Mouse (Mus musculus): ENCODE results near the gene Slc1a7. TPM values are rescaled to one million over a fixed set of nuclear protein-coding genes. Genes with fewer than 3 reads are reported as not detected.

The Slc1a7 gene
- polyA plus RNA-seq, 1 experiment from 2014 or later = 0.05 TPM

DNA sequence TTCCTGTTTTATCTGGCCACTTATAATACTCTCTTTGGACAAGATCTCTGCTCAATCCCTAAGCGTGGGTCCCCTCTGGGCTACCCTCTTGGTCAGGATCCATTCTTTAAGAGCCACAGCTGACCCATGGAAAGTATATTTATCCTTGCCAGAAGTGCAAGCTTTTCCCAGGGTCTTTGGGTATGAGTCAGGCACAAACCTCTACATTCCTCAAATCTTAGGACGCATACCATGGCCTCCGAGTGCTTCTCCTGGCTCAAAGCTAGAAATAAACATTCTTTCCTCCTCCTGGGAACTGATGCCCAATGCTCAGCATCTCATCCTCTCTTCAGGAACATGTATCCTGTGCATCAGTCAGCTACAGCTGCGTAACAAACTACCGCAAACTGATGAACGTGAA lies 26.9 kb downstream of the Slc1a7 start:
- ATAC-seq (ENCODE audit: insufficient number of reproducible peaks, low FRiP score, low TSS enrichment, low read depth) = no peak
- 87% methylated on average over 6 of the region's 6 CpGs for WGBS
- H3K9ac ChIP-seq = no peak overlapping the region

DNA sequence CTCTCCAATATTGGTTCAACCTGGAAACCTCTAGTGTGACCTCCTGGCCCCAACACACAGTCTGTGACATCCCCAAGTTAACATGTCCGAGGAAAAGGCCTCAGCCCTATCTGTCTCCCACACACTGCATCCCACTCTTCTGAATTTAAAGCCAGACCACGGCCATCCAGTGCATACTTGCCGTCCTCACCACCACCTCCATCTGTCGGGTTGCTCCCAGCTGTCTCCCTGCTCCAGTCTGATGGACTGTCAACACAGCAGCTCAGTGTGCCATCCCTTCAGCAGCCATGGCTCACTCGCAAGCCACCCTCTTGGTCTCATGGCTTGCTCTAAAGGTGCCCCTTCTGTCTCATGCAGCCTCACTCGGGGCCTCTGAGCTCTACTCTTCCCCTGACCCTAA lies 27.6 kb downstream of the Slc1a7 start:
- Histone ChIP-seq H3K9me3 (no peaks in the 10 kb centered on the region), H3K4me1 (peaks cover 14% of the 10 kb centered on the region), H3K27me3 (no peaks in the 10 kb centered on the region), H3K27ac (peak overlapping the region; percentile 72), H3K9ac (no peak overlapping the region), H3K4me3 (no peak overlapping the region), H3K4me2 (no peak overlapping the region), H3K36me3 (no peaks in the 10 kb centered on the region)
- ATAC-seq (ENCODE audit: insufficient number of reproducible peaks, low FRiP score, low TSS enrichment, low read depth) = no peak
- 81% methylated on average over 6 of the region's 6 CpGs for WGBS

More for the DNA sequence above, 26.9 kb downstream of the Slc1a7 start:
- H3K4me3 ChIP-seq = no peak overlapping the region
- no peak overlapping the region for H3K27ac ChIP-seq
- H3K9me3 ChIP-seq = no peaks in the 10 kb centered on the region
- H3K27me3 ChIP-seq = no peaks in the 10 kb centered on the region
- H3K36me3 ChIP-seq = no peaks in the 10 kb centered on the region
- H3K4me2 ChIP-seq = no peak overlapping the region
- peaks cover 14% of the 10 kb centered on the region for H3K4me1 ChIP-seq

DNA sequence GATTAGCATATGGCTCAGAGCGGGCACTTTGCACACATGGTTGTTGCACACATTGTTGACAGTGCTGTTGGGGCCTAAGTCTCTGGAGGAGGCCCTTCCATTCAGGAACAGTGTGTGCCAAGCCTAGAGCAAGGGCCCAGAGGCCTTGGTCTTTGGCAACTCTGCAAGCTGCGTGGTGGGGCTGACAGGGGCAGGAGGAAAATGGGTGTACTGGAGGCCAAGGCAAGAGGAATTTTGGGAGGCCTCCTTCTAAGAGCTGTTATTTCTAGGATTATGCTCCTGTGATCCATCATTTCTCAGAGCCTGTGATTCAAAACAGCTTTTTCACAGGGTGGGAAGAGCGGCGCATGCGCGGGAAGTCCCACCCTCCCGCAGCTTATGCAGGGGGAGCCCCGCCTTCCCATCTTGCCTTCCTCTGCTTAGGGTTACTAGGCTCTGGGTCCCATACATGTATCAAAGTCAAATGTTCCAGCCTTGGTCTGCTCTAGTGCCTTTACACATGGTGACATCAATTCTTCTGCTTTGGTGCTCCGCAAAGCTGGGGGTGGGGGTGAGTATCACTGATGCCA lies 28.4 kb downstream of the Slc1a7 start:
- Histone ChIP-seq H3K36me3 (no peaks in the 10 kb centered on the region), H3K27me3 (no peaks in the 10 kb centered on the region), H3K9me3 (no peaks in the 10 kb centered on the region), H3K9ac (no peak overlapping the region), H3K4me2 (no peak overlapping the region), H3K27ac (peak overlapping the region; percentile 72), H3K4me3 (no peak overlapping the region), H3K4me1 (peaks cover 14% of the 10 kb centered on the region)
- ATAC-seq (ENCODE audit: insufficient number of reproducible peaks, low FRiP score, low TSS enrichment, low read depth) = no peak
- WGBS = 73% methylated on average over 9 of the region's 9 CpGs

DNA sequence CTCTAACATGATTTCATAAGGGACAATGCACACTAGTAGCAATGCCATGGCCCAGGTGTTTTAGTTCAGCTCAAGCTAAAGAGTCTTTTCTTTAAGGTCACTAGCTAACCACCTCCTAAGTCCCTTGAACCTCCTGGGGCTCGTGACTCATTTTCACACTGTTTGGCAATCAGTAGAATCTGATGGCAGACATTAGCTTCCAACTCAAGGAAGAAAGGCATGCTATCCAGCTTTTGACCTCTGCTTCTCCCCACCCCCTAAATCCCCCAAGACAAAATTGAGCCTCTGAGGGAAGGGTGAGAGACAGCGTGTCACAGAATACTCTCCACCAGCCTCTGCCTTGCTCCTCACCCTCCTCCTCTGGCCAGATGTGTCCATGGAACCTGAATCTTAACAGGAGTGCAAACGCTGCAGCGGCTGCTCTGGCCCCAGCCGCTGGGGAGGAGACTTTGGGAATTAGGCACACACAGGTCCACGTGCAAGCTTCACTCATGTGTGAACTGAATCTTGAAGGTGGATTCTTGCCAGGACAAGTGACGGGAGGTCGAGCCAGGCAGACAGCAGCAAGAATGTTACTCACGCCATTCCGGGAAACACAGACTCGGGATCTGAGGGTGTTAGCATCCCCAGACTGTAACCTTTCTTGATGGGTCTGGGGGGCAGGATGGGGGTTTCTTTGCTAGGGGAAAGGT lies 30.7 kb downstream of the Slc1a7 start:
- WGBS = 26% methylated on average over 11 of the region's 11 CpGs
- no peak for ATAC-seq (ENCODE audit: insufficient number of reproducible peaks, low FRiP score, low TSS enrichment, low read depth)
- Histone ChIP-seq H3K9ac (no peak overlapping the region), H3K36me3 (no peaks in the 10 kb centered on the region), H3K4me3 (no peak overlapping the region), H3K27me3 (no peaks in the 10 kb centered on the region), H3K9me3 (no peaks in the 10 kb centered on the region), H3K27ac (no peak overlapping the region), H3K4me1 (peaks cover 14% of the 10 kb centered on the region), H3K4me2 (no peak overlapping the region)

DNA sequence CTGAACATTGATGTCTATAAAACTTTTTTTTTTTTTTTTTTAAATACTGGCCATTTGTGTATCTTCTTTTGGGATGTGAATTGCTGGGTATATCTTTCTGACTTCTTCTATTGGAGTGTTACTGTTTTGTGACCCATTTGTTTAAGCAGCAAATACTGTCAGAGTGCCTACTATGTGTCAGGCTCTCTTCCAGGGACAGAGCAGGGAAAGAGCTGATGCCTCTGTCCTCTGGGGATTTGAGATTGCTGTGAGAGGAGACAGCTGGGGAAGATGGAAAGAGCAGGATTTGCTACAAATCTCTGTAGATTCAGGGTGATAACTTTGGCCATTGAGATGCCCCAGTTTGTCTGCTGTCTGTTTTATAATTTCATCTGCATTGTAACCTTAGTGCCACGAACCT lies 31.2 kb downstream of the Slc1a7 start:
- Histone ChIP-seq H3K4me3 (no peak overlapping the region), H3K9ac (no peak overlapping the region), H3K36me3 (no peaks in the 10 kb centered on the region), H3K4me1 (peaks cover 14% of the 10 kb centered on the region), H3K27ac (no peak overlapping the region), H3K4me2 (no peak overlapping the region), H3K27me3 (no peaks in the 10 kb centered on the region), H3K9me3 (no peaks in the 10 kb centered on the region)
- WGBS = 80% methylated on average over 1 of the region's 1 CpGs
- ATAC-seq (ENCODE audit: insufficient number of reproducible peaks, low FRiP score, low TSS enrichment, low read depth) = no peak

DNA sequence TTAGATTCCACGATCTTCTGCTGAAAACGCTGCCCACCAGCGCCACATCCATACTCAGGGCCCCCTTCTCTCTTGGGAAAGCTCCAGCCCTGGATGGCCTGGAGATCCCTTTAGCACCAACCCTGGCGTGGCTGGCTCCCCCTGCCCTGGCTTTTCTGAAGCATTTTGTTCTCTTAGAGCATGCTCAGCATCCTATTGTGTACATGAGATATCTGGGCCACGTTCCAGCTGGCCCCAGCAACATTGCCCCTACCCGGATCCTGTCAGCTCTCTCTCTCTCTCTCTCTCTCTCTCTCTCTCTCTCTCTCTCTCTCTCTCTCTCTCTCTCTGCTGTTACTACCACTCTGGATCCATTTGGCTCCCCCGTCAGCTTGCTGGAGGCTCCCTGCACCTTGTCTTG lies 37.2 kb downstream of the Slc1a7 start:
- no peaks in the 10 kb centered on the region for H3K9me3 ChIP-seq
- no peaks in the 10 kb centered on the region for H3K36me3 ChIP-seq
- 58% methylated on average over 7 of the region's 7 CpGs for WGBS
- H3K4me3 ChIP-seq = no peak overlapping the region
- H3K9ac ChIP-seq = no peak overlapping the region
- H3K4me1 ChIP-seq = 0 out of 2 replicates have a peak, but pooled peaks cover 3% of the 10 kb centered on the region
- no peak overlapping the region for H3K27ac ChIP-seq
- no peaks in the 10 kb centered on the region for H3K27me3 ChIP-seq
- ATAC-seq (ENCODE audit: insufficient number of reproducible peaks, low FRiP score, low TSS enrichment, low read depth) = no peak
- no peak overlapping the region for H3K4me2 ChIP-seq

DNA sequence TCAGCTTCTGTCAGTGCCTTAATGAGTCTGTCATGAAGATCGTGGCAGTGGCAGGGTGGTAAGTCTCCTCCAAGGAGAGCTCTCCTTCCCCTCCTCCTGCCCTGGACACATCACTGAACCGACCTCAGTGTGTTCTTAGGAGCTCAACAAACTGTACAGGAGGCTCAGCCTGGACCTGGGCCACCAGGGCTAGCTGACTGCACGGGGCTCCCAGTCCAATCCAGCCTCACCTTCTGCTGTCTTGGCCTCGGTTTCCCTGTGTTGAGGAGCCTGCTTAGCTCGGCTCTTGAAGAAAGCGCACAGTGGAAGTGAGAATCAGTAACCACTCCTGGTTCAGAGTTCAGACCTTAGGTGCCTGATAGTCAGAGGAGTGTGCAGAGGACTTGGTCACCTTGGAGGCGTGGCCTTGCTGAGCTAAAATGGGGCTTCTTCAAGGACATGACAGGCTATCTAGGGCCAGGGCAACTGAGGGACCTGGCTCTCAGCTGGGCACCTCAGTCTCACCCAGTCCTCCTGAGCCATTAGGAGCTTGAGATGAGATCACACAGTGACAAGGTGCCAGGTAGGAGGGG lies 39.5 kb downstream of the Slc1a7 start:
- no peak for ATAC-seq (ENCODE audit: insufficient number of reproducible peaks, low FRiP score, low TSS enrichment, low read depth)
- WGBS = 78% methylated on average over 7 of the region's 7 CpGs

DNA sequence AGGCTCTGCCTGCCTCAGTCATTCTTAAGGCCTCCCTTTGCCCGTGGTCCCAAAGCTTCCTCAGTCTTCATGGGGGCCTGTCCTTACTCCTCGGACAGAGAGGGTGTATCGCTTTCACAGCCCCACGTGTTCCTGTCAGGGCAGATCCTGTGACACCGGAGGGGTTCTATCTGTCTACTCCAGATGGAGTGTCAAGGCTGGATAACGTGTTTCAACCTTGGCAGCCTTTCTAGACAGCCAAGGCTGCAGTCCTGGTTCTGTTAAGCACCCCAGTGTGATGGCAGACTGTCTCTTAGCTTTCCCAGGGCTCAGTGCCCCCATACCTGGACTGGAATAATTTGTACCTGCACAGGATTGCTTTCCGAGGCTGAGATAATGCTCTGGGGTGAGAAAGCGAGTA lies 40.4 kb downstream of the Slc1a7 start:
- no peak overlapping the region for H3K4me2 ChIP-seq
- 59% methylated on average over 8 of the region's 8 CpGs for WGBS

More for the DNA sequence above, 39.5 kb downstream of the Slc1a7 start:
- H3K4me3 ChIP-seq = no peak overlapping the region
- no peak overlapping the region for H3K9ac ChIP-seq
- H3K27me3 ChIP-seq = no peaks in the 10 kb centered on the region
- H3K36me3 ChIP-seq = no peaks in the 10 kb centered on the region
- H3K4me1 ChIP-seq = 0 out of 2 replicates have a peak, but pooled peaks cover 5% of the 10 kb centered on the region
- H3K27ac ChIP-seq = no peak overlapping the region
- H3K9me3 ChIP-seq = no peaks in the 10 kb centered on the region
- no peak overlapping the region for H3K4me2 ChIP-seq

DNA sequence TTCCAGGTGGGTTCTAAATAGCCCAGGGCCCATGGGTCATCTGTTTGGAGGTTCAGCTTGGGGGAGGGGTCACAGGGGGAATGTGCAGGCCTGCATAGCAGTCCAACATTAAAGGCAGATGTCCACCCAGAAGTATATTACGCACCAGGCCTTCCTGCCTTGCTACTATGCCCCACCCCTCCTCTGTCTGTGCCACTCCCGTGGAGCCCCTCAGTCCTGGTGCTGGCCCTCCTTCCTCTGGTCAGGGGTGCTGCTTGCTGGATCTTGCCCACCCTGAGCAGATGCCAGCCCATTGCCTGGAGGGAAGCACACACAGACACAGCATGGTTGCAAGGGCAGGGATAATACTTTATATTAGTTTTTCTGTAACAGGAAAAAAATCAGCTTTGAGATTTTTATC lies 46.3 kb downstream of the Slc1a7 start:
- Histone ChIP-seq H3K36me3 (no peaks in the 10 kb centered on the region), H3K9me3 (no peaks in the 10 kb centered on the region), H3K4me3 (no peak overlapping the region), H3K9ac (no peak overlapping the region), H3K4me1 (peaks cover 12% of the 10 kb centered on the region), H3K27ac (no peak overlapping the region), H3K4me2 (no peak overlapping the region), H3K27me3 (no peaks in the 10 kb centered on the region)
- no peak for ATAC-seq (ENCODE audit: insufficient number of reproducible peaks, low FRiP score, low TSS enrichment, low read depth)
- whole genome bisulfite sequencing = 58% methylated on average over 2 of the region's 2 CpGs

More for the DNA sequence above, 40.4 kb downstream of the Slc1a7 start:
- Histone ChIP-seq H3K27me3 (no peaks in the 10 kb centered on the region), H3K4me3 (no peak overlapping the region), H3K27ac (no peak overlapping the region), H3K36me3 (no peaks in the 10 kb centered on the region), H3K9ac (no peak overlapping the region), H3K9me3 (no peaks in the 10 kb centered on the region), H3K4me1 (0 out of 2 replicates have a peak, but pooled peaks cover 5% of the 10 kb centered on the region)
- ATAC-seq (ENCODE audit: insufficient number of reproducible peaks, low FRiP score, low TSS enrichment, low read depth) = no peak

DNA sequence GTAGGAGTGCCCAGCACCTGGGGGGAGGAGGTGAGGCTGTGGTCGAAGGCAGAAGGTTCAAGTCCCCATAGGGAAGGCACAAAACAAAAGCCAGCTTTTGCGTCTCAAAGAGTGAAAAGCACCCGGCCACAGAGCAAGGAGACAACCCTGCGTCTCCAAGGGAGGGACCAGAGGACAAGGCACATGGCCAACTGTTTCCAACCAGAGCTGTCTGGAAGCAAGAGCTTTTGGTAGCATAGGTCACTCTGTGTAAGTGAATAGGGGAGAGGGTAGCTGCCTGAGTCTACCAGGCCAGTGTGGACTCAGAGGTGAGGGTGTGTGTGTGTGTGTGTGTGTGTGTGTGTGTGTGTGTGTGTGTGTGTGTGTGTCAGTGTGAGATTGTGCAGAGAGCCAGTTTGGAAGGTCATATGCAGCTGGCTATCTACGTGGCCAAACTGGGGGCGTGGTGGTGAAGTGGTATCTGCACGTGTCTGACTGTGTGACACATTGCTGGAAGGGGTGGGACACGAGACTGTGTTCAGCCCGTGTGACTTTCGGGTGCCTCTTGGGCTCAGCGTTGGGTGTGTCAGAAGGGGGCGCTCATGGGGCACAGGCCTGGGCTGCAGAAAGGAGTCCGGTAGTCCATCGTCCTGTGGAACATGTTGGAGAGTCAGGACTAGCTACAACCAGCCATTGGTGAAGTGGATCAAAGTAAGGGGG lies 47.1 kb downstream of the Slc1a7 start:
- no peak overlapping the region for H3K9ac ChIP-seq
- 65% methylated on average over 14 of the region's 14 CpGs for WGBS
- H3K4me3 ChIP-seq = no peak overlapping the region
- peaks cover 14% of the 10 kb centered on the region for H3K4me1 ChIP-seq
- no peak for ATAC-seq (ENCODE audit: insufficient number of reproducible peaks, low FRiP score, low TSS enrichment, low read depth)
- H3K27me3 ChIP-seq = no peaks in the 10 kb centered on the region
- H3K36me3 ChIP-seq = no peaks in the 10 kb centered on the region
- no peaks in the 10 kb centered on the region for H3K9me3 ChIP-seq
- no peak overlapping the region for H3K27ac ChIP-seq
- no peak overlapping the region for H3K4me2 ChIP-seq

DNA sequence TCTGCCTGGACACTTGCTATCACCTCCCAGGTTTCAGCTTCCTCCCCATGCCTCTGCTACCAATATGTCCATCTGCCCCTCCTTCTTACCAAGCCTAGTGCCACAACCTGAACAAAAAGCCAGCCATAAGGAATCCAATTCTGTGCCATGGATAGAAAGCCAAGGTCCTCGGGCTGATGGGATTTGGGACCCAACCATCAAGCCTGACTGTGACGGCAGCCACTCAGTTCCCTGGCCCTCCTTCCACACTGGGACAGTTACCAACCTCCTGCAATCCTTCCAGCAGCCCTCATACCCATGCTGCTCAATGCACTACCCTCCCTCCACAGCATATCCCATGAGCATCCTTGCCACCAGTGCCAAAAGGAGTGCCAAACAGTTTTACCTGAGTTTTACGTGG lies 48.2 kb downstream of the Slc1a7 start:
- H3K4me3 ChIP-seq = no peak overlapping the region
- H3K4me2 ChIP-seq = no peak overlapping the region
- H3K9me3 ChIP-seq = no peaks in the 10 kb centered on the region
- H3K27me3 ChIP-seq = no peaks in the 10 kb centered on the region
- no peak for ATAC-seq (ENCODE audit: insufficient number of reproducible peaks, low FRiP score, low TSS enrichment, low read depth)
- H3K4me1 ChIP-seq = peaks cover 14% of the 10 kb centered on the region
- no peak overlapping the region for H3K9ac ChIP-seq
- WGBS = 70% methylated on average over 3 of the region's 3 CpGs
- no peak overlapping the region for H3K27ac ChIP-seq
- no peaks in the 10 kb centered on the region for H3K36me3 ChIP-seq

DNA sequence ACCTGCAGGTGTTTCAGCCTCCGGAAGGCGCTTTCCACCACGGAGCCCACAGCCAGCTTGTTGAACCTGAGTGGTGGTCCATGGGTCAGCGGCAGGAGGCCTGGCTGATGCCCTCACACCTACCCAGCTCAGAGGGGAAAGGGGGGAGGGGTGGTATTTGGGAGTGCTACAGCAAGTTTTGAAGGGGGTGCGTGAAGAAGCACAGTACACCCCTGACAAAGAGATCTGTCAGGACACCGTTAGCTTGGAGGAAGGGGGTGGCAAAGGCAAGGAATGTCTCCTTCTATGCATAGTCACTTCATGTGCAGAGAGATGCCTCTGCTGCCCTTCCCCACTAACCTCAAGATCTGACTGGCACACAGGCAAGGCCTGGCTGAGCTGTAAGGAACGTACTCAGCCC lies 49.7 kb downstream of the Slc1a7 start:
- 77% methylated on average over 7 of the region's 7 CpGs for whole genome bisulfite sequencing
- no peak overlapping the region for H3K4me3 ChIP-seq
- H3K27ac ChIP-seq = no peak overlapping the region
- no peaks in the 10 kb centered on the region for H3K36me3 ChIP-seq
- H3K9ac ChIP-seq = no peak overlapping the region
- no peak overlapping the region for H3K4me2 ChIP-seq
- no peak for ATAC-seq (ENCODE audit: insufficient number of reproducible peaks, low FRiP score, low TSS enrichment, low read depth)
- peaks cover 12% of the 10 kb centered on the region for H3K4me1 ChIP-seq
- no peaks in the 10 kb centered on the region for H3K27me3 ChIP-seq
- no peaks in the 10 kb centered on the region for H3K9me3 ChIP-seq
